Mouse (Mus musculus) heart, postnatal 0 days (tissue): ENCODE measurements at regions not wholly inside any gene's neighbourhood (a gene's known extent, or its start where the extent isn't known, plus 50 kb on each side); places are given as distances from the start of the nearest gene placed in this dataset.
A peak's percentile ranks its signal among the peaks of the same experiment; 100 is the strongest.

ENCODE experiments used
- ATAC-seq: fragments of 200-750 bp; cut with Nextera tagmentation; 2 replicates; pipeline ENCODE4 v1.8.0; 2017; ENCODE audit warnings: low read depth, moderate number of reproducible peaks, moderate library complexity; ENCODE audit not compliant: insufficient read depth
- DNase-seq: peaks from one replicate; pipeline ENCODE4 v3.0.0-alpha.2; 2016; ENCODE audit warnings: low spot score
- H3K27ac ChIP-seq: fragments of 300-500 bp; sonication (generic); 2 replicates; pipeline ENCODE4 v1.5.1; 2014; ENCODE audit warnings: low read depth, mild to moderate bottlenecking
- H3K27me3 ChIP-seq: fragments of 300-500 bp; sonication (generic); 2 replicates; pipeline ENCODE4 v1.6.1; 2014; ENCODE audit warnings: low read length, mixed read lengths; ENCODE audit not compliant: control insufficient read depth, insufficient read depth
- H3K36me3 ChIP-seq: fragments of 300-500 bp; sonication (generic); replicated peaks from 2 replicates; pipeline ENCODE4 v1.6.1; 2014; ENCODE audit warnings: low read length, mixed read lengths; ENCODE audit not compliant: control insufficient read depth, insufficient read depth
- H3K4me1 ChIP-seq: fragments of 300-500 bp; sonication (generic); 2 replicates; pipeline ENCODE4 v1.6.1; 2014; ENCODE audit warnings: antibody characterized with exemption; ENCODE audit not compliant: control insufficient read depth, insufficient read depth
- H3K4me2 ChIP-seq: fragments of 300-500 bp; sonication (generic); 2 replicates; pipeline ENCODE4 v1.6.1; 2014; ENCODE audit warnings: low read depth, mild to moderate bottlenecking, low read length, moderate library complexity
- H3K4me3 ChIP-seq: fragments of 300-500 bp; sonication (generic); 2 replicates; pipeline ENCODE4 v1.5.1; 2014; ENCODE audit warnings: low read depth, low read length
- H3K9ac ChIP-seq: fragments of 300-500 bp; sonication (generic); replicated peaks from 2 replicates; pipeline ENCODE4 v1.6.1; 2014; ENCODE audit warnings: low read depth, low read length, mixed read lengths
- H3K9me3 ChIP-seq: fragments of 300-500 bp; sonication (generic); replicated peaks from 2 replicates; pipeline ENCODE4 v1.6.1; 2016; ENCODE audit warnings: low read length; ENCODE audit not compliant: control insufficient read depth
- CTCF ChIP-seq: IDR thresholded peaks from 2 replicates; pipeline ENCODE4 v1.5.1; 2016; ENCODE audit warnings: antibody characterized with exemption, control low read depth, low read depth
- EP300 ChIP-seq: IDR thresholded peaks from 2 replicates; pipeline ENCODE4 v1.6.1; 2016; ENCODE audit warnings: antibody characterized with exemption, low read depth
- WGBS: fragments of 180-500 bp; shearing (Covaris S2); extraction: QIAGEN DNeasy Blood & Tissue Kit; methylation state at CpG from one replicate; pipeline ENCODE4 v1.1.7; 2014; 5-methylcytosine and 5-hydroxymethylcytosine counted together

GRCm38 (mm10) chr9:76822173-76822572 lies 223.4 kb downstream of the Tinag start:
- WGBS = 81% methylated on average over 3 of the region's 3 CpGs
- H3K4me2 ChIP-seq = no peak overlapping the region
- no peak for DNase-seq
- H3K27me3 ChIP-seq = no peaks in the 10 kb centered on the region
- no peak overlapping the region for H3K9ac ChIP-seq
- H3K27ac ChIP-seq = no peak overlapping the region
- H3K4me3 ChIP-seq = no peak overlapping the region
- no peak for ATAC-seq
- H3K36me3 ChIP-seq = no peaks in the 10 kb centered on the region
- TF ChIP-seq CTCF = no peak
- TF ChIP-seq EP300 = no peak
- no peaks in the 10 kb centered on the region for H3K9me3 ChIP-seq
- no peaks in the 10 kb centered on the region for H3K4me1 ChIP-seq

- Histone ChIP-seq H3K27me3 (no peaks in the 10 kb centered on the region), H3K27ac (no peak overlapping the region), H3K4me2 (no peak overlapping the region), H3K36me3 (no peaks in the 10 kb centered on the region), H3K4me1 (no peaks in the 10 kb centered on the region), H3K9me3 (no peaks in the 10 kb centered on the region), H3K4me3 (no peak overlapping the region), H3K9ac (no peak overlapping the region)
- ATAC-seq (no peak), DNase-seq (no peak)
- no peak for TF ChIP-seq CTCF
- no peak for TF ChIP-seq EP300
- WGBS = 80% methylated on average over 2 of the region's 2 CpGs
These were observed 228.0 kb upstream of the Fam83b start for GRCm38 (mm10) chr9:76794951-76795350.

GRCm38 (mm10) chr9:76788654-76789053 lies 221.7 kb upstream of the Fam83b start:
- Histone ChIP-seq H3K27me3 (no peaks in the 10 kb centered on the region), H3K4me2 (no peak overlapping the region), H3K4me1 (no peaks in the 10 kb centered on the region), H3K27ac (peak overlapping the region; percentile 30; the same call in 1 of the 2 replicates), H3K4me3 (no peak overlapping the region), H3K36me3 (no peaks in the 10 kb centered on the region), H3K9ac (no peak overlapping the region), H3K9me3 (no peaks in the 10 kb centered on the region)
- ATAC-seq = peak; percentile 39; the same call in 1 of the 2 replicates
- DNase-seq = peak; percentile 36
- TF ChIP-seq CTCF = no peak
- no peak for TF ChIP-seq EP300
- 46% methylated on average over 1 of the region's 1 CpGs for WGBS
